Mouse (Mus musculus) megakaryocyte, embryonic 14.5 days (primary cell): ENCODE measurements around the gene Stk24.

ENCODE experiments used
- FLI1 ChIP-seq: IDR thresholded peaks from 2 replicates; pipeline ENCODE4 v1.6.1; 2012; ENCODE audit warnings: low read length, inconsistent platforms, mixed read lengths
- GATA1 ChIP-seq: IDR thresholded peaks from 3 replicates; pipeline ENCODE4 v1.6.1; 2012; ENCODE audit warnings: mixed read lengths, low read length, inconsistent platforms, borderline replicate concordance

- no peak for TF ChIP-seq GATA1
- TF ChIP-seq FLI1, result no peak
Observed at GRCm38 (mm10) chr14:121371911-121372820, 7.6 kb downstream of the Stk24 start.
